Mouse (Mus musculus) A20 (cell line): ENCODE measurements around the gene Ftl1.

ENCODE experiments used
- DNase-seq: peaks from one replicate; pipeline ENCODE4 v3.0.0-alpha.2; 2011; ENCODE audit warnings: low read depth, low spot score

Gene Ftl1

DNA sequence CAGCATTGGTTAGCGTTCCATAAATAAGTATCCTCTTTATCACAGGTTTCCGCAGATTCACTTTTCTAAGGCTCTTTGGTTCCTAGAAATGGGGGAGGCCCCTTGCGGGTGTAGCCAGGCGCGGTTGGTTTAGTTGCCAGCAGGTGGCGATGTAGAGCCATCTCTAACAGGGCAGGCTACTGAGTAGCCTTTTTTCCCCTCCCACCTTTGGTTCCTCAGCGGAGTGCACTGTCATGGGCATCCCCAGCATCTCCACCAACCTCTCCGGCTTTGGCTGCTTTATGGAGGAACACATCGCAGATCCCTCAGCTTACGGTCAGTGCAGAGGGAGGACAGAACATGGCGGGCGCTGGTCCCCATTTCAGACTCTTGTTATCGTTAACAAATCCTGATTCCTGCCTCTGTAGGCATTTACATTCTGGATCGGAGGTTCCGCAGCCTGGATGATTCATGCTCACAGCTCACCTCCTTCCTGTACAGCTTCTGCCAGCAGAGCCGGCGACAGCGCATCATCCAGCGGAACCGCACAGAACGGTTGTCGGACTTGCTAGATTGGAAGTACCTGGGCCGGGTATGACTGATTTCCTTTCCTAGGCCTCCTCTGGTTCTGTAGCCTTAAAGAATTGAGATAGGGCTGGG, 8.2 kb downstream of the Ftl1 start:
- DNase-seq: peak; percentile 84

DNA sequence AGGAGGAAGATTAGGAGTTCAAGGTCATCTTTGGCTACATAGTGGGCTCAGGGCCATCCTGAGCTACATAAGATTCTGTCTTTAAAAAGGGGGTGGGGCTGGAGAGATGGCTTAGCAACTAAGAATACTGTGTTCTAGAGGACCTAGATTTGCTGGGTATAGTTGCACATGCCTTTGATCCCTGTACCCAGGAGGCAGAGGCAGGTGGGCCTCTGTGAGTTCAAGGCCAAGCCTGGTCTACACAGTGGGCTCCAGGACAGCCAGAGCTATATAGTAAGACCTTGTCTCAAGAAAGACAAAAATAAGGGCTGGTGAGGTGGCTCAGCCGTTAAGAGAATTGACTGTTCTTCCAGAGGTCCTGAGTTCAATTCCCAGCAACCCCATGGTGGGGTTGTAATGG, 9.7 kb downstream of the Ftl1 start:
- DNase-seq: no peak

DNA sequence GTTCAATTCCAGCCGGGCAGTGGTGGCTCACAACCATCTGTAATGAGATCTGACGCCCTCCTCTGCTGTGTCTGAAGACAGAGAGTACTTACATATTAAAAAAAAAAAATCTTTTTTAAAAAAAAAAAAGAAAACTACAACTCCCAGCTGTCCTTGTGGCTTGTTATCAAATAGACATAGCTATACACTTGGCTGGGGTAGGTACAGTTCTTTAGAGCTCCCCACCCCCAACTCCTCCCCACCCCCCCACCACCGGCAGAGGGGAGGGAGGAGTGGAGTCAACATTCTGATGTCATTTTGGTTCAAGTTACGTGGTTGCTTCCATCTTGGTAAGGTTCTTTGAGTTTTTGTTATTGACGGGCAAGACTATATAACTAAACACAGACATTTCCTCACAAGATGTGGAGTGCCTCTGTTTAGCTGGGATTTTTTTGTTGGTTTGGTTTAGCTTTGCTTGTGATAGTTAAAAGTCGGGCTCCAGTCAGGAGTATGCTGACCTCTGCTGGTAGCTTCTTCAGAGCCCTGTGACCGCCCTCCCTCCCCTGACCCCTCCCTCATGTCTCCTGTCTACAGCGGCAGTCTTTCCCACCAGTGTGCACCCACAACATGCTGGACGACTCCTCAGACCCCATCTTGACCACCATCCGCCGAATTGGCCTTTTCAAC, 12.2 kb downstream of the Ftl1 start:
- DNase-seq: peak; percentile 80

DNA sequence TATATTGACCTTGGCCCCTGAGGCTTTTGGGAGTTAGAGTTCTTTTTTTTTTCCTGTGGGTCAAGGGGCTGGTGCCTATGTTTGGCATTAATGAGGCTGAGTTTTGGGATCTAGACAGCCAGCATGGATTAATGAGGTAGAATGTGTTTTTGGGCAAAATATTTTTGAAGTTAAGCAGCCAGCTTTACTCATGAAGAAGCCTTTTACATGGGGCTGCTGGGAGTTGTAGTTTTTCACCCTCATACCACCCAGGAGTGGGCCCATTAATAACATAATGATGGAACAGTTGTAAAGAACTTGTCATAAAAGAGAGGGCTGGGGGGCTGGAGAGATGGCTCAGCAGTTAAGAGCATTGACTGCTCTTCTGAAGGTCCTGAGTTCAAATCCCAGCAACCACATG, 13.1 kb downstream of the Ftl1 start:
- DNase-seq: peak; percentile 32

DNA sequence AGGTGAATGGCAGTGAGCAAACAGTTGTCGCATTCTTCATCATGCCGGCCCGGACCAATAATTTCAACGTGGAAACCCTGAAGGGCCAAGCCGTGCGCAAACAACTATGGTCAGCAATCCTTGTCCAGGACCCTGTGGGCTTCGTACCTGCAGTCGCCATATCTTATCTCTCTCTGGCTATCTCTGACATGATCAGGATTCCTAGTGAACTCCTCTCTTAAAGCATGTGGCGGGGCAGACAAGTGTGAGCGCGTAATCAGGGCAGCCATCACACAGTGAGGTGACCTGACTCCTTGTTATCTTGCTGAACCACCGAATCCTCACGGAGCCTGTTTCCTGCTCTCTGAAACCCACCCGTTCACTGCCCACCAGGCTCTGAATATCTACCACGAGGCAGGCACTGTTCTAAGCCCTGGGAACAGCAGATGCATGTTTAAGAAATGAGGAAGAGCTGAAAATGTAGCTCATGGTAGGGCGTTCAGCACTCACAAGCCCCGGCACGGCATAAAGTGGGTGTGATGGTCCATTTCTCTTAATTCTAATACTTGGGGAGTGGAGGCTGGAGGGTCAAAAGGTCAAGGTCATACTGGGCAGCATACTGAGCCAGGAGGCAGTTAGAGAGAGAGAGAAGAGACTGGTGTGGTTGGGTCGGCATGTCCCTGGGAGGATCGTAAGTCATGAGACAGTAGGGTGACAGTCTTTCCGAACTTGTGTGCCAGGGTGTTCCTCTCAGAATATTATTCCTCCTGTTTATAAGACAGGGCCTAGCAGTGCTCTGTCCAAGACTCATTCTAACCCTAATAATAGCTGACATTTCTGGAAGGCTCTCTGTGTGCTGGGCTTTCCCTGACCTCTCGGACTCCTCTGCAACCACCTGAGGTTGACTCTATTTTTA, 15.9 kb downstream of the Ftl1 start:
- no peak for DNase-seq

- peak; percentile 74 for DNase-seq
Measured at GRCm38 (mm10) chr7:45437521-45438276, 22.0 kb downstream of the Ftl1 start, which contains the start of gene Ruvbl2. TSS of gene Ruvbl2 (minus strand) at chr7:45438096.

GRCm38 (mm10) chr7:45437046-45437445, 22.6 kb downstream of the Ftl1 start:
- peak; percentile 29 for DNase-seq

DNA sequence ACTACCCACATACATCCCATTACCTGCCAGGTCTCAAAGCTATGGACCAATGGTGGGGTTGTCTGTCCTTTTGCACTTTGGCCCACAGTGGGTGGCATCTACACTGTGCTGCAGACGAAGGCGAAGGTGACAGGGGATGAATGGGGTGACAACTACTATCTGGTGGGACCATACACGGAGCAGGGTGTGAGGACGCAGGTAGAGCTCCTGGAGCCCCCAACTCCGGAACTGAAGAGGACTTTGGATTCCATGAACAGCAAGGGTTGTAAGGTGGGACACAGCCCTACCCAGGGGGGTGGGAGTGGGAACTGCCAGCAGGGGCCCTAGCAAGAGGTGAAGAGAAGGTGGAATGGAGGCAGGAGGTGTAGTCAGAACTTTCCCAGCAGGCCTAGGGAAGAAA, 23.2 kb downstream of the Ftl1 start:
- DNase-seq: no peak

DNA sequence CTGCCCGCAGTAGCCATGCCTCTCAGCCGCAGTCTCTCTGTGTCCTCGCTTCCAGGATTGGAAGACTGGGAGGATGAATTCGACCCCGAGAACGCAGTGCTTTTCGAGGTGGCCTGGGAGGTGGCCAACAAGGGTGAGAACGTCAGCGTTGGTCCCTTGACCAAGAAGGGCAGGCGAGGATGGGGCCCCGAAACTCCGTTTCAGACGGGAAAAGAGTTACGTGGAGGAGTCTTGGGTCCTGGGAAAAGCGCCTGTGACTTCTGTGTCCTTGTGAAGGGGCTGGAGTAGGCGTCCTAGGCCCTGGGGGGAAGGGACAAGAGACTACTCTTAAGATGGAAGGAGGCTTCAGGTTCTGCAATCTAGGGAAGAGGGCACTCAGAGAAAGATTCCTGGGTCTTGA, 24.6 kb downstream of the Ftl1 start:
- no peak for DNase-seq

GRCm38 (mm10) chr7:45434203-45435015, 25.3 kb downstream of the Ftl1 start, which contains the start of gene Gys1:
TSS of gene Gys1 (plus strand) at chr7:45434844.
- DNase-seq: peak; percentile 100

DNA sequence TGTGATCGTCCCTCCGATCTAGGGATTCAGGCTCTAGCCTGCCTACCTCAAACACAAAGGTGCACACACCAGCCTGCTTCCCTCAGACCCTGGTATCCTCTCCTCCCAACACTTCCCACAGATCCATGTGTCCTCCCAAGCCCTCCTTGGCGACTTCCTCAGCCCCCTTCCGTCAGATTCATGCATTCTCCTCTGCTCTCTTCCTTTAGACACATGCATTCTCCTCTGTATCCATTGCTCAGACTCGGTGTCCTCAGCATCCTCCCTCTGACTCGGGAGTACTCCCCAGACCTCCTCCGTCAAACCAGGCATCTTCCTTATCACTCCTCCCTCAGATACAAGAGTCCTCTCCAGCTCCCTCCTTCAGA, 25.9 kb downstream of the Ftl1 start:
- DNase-seq: no peak

DNA sequence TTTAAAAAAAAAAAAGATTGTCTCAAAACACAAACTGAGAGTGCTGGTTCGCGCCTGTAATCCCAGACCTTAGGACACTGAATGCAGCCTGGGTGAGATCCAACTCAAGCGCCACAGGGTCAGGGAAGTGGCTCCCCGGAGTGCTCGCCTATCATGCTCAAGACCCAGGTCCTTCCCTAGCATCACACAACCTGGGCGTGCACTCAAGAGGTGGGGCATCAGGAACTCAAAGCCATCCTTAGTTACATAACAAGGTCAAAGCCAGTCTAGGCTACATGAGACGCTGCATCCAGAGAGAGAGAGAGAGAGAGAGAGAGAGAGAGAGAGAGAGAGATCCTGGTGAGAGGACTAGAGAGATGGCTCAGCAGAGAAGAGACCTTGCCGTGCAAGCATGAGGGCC, 33.1 kb downstream of the Ftl1 start:
- DNase-seq: no peak

DNA sequence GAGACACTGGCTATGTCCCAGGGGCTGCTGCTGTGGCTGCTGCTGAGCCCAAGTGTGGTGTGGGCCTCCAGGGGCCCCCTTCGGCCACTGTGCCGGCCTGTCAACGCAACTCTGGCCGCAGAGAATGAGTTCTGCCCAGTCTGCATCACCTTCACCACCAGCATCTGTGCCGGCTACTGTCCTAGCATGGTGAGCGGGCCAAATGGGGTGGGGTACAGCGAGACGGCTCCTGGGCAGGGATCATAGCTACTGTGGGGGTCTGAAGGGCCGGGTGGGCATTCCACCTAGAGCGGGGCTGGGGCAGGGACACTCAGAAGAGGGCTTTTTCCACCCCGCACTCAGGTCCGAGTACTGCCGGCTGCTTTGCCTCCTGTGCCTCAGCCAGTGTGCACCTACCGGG, 38.5 kb downstream of the Ftl1 start:
- no peak for DNase-seq

GRCm38 (mm10) chr7:45420615-45420919, 39.1 kb downstream of the Ftl1 start, which contains the start of gene Lhb:
TSS of gene Lhb (plus strand) at chr7:45420820.
- no peak for DNase-seq

GRCm38 (mm10) chr7:45419859-45420614, 39.6 kb downstream of the Ftl1 start:
- DNase-seq: no peak

DNA sequence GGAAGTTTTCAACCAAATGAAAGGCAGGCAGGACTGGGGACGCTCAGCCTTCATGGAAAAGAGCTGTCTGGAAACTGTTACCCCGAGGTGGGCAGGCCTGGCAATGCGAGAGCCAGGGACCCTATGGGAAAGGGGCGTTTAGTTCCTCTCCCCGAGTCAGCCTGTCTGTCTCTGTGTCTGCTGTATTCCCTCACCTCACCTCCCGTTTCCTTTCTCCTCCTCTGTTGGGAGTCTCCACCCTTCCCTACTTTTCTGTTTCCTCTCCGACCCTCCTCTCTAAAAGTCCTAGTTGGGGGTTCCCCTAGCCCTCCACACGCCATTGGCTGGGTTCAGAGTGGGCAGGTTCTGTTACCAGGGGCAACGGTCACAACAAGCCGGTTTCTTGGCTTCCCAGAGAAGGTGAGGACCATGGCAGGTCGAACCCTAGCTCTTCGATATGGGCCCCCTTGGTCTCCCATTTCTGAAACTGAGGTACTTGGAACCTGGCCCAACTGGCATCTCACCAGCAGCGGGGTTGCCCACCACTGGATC, 41.7 kb downstream of the Ftl1 start:
- DNase-seq: no peak

- DNase-seq: no peak
Measured at GRCm38 (mm10) chr7:45415636-45416035, 44.0 kb downstream of the Ftl1 start.

- no peak for DNase-seq
Measured at GRCm38 (mm10) chr7:45414740-45415224, 44.9 kb downstream of the Ftl1 start.

DNA sequence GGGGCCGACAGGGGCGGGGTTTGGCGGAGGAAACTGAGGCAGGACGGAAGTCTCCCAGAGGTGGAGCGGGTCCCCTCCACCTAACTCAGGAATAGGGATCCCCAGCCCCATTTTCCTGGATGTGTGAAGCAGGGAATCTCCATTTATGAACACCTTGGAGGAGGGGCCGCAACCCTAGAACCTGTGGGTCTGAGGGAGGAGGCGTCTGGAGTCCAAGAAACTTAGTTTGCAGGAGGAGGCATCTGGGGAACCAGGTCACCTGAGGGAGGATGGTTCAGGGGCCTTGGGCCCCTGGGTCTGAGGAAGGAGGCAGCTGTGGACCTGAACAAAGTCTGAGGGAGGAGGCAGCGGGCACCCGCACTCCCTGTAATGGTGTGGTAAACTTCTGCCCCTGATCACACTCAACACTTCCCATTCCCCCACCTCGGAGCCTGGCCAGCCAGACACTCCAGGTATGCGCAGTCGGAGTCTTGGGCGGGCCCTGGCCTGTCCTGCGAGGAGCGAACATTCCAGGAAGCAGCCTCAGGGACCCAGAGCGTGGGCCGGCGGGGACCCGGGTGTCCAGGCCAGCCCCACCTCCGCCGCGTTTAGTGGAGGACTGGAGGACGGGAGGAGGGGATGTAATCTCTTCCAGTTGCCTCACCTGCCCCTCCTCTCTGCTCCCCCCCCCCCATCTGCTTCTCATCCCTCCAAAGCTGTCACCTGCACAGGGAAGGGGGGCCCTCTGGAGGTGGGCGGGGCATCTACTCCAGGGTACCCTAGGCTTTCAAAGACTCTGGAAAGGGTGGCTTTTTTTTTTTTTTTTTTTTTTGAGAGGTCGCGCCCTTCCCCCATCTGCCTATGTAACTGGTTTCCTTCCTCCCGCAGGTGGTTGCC, 45.6 kb downstream of the Ftl1 start:
- DNase-seq: no peak
